Mouse (Mus musculus): ENCODE results near the gene Gm11758. TPM values are rescaled to one million over a fixed set of nuclear protein-coding genes. Genes with fewer than 3 reads are reported as not detected.
"Not testable (repeated sequence)": the region's sequence is repeated elsewhere in the genome, so short reads cannot be mapped to it uniquely, and the experiment has no call there.

Gene Gm11758
- polyA plus RNA-seq (2014; fragmentation: Nextera tagmentation; extraction: Ambion mirVana): not detected in 2 replicates

DNA sequence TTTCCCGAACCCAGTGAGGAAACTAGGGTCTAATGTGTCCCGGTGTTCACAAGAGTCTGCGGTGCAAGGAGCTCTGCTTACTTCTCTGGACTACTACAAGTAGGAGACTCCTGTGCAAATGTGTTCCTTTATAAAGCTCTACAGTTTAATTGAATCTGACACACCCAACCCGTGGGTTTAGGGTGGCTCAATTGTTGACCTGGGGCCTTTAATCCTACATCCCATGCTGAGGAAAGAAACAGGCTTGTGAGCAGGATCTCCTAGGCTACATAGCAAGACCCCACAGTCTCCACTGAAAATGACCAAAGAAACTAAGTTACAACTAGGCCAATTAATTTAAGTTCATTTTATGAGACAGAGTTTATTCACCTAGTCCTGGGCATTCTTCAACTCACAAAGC, at the start of gene Gm11758:
TSS of gene Gm11758 (minus strand) at position 101 of the 400 bp plus-strand sequence.
- H3K27me3 ChIP-seq (ENCODE audit: control insufficient read depth, insufficient read depth, low read length); H3K4me3 ChIP-seq (ENCODE audit: control insufficient read depth in 1 of 2, insufficient read depth in 1 of 2, low read depth in 1 of 2, low read length in 2 of 2); ATAC-seq (ENCODE audit: insufficient number of reproducible peaks, insufficient read depth, low FRiP score, low read depth); H3K9me3 ChIP-seq (ENCODE audit: control insufficient read depth, low read length); H3K9ac ChIP-seq (ENCODE audit: low read length); H3K4me1 ChIP-seq (ENCODE audit: control insufficient read depth in 2 of 2, insufficient read depth in 2 of 2, low read length in 2 of 2); H3K4me2 ChIP-seq (ENCODE audit: low read length); H3K36me3 ChIP-seq (ENCODE audit: control insufficient read depth, insufficient read depth, low read length); H3K27ac ChIP-seq (replicated peaks in 1 of 2; ENCODE audit: control insufficient read depth in 1 of 2, insufficient read depth in 1 of 2, low read depth in 2 of 2, low read length in 2 of 2): not testable (repeated sequence)
- WGBS: no CpG with 5 or more reads among the region's 4 CpGs

DNA sequence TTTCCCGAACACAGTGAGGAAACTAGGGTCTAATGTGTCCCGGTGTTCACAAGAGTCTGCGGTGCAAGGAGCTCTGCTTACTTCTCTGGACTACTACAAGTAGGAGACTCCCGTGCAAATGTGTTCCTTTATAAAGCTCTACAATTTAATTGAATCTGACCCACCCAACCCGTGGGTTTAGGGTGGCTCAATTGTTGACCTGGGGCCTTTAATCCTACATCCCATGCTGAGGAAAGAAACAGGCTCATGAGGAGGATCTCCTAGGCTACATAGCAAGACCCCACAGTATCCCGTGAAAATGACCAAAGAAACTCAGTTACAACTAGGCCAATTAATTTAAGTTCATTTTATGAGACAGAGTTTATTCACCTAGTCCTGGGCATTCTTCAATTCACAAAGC, 44.6 kb upstream of the Gm11758 start, which contains the start of gene Gm11756:
TSS of gene Gm11756 (minus strand) at position 101 of the 400 bp plus-strand sequence.
- not testable (repeated sequence) for H3K9ac ChIP-seq (ENCODE audit: low read length); H3K27me3 ChIP-seq (ENCODE audit: control insufficient read depth, insufficient read depth, low read length); H3K4me2 ChIP-seq (ENCODE audit: low read length); ATAC-seq (ENCODE audit: insufficient number of reproducible peaks, insufficient read depth, low FRiP score, low read depth); H3K4me1 ChIP-seq (ENCODE audit: control insufficient read depth in 2 of 2, insufficient read depth in 2 of 2, low read length in 2 of 2); H3K36me3 ChIP-seq (ENCODE audit: control insufficient read depth, insufficient read depth, low read length); H3K4me3 ChIP-seq (ENCODE audit: control insufficient read depth in 1 of 2, insufficient read depth in 1 of 2, low read depth in 1 of 2, low read length in 2 of 2); H3K9me3 ChIP-seq (ENCODE audit: control insufficient read depth, low read length); H3K27ac ChIP-seq (replicated peaks in 1 of 2; ENCODE audit: control insufficient read depth in 1 of 2, insufficient read depth in 1 of 2, low read depth in 2 of 2, low read length in 2 of 2)
- WGBS: 73% methylated on average over 6 of the region's 6 CpGs

- H3K4me3 ChIP-seq (ENCODE audit: control insufficient read depth in 1 of 2, insufficient read depth in 1 of 2, low read depth in 1 of 2, low read length in 2 of 2); ATAC-seq (ENCODE audit: insufficient number of reproducible peaks, insufficient read depth, low FRiP score, low read depth); H3K36me3 ChIP-seq (ENCODE audit: control insufficient read depth, insufficient read depth, low read length); H3K4me1 ChIP-seq (ENCODE audit: control insufficient read depth in 2 of 2, insufficient read depth in 2 of 2, low read length in 2 of 2); H3K27me3 ChIP-seq (ENCODE audit: control insufficient read depth, insufficient read depth, low read length); H3K4me2 ChIP-seq (ENCODE audit: low read length); H3K9ac ChIP-seq (ENCODE audit: low read length); H3K27ac ChIP-seq (replicated peaks in 1 of 2; ENCODE audit: control insufficient read depth in 1 of 2, insufficient read depth in 1 of 2, low read depth in 2 of 2, low read length in 2 of 2); H3K9me3 ChIP-seq (ENCODE audit: control insufficient read depth, low read length): not testable (repeated sequence)
- no CpG with 5 or more reads among the region's 4 CpGs for WGBS
Observed at GRCm38 (mm10) chr4:73905853-73906252, 29.8 kb upstream of the Gm11758 start, which contains the start of gene Gm13871. Gene Gm13871 (minus strand): TSS chr4:73905953.

- not testable (repeated sequence) for H3K4me1 ChIP-seq (ENCODE audit: control insufficient read depth in 2 of 2, insufficient read depth in 2 of 2, low read length in 2 of 2); H3K9me3 ChIP-seq (ENCODE audit: control insufficient read depth, low read length); ATAC-seq (ENCODE audit: insufficient number of reproducible peaks, insufficient read depth, low FRiP score, low read depth); H3K4me3 ChIP-seq (ENCODE audit: control insufficient read depth in 1 of 2, insufficient read depth in 1 of 2, low read depth in 1 of 2, low read length in 2 of 2); H3K4me2 ChIP-seq (ENCODE audit: low read length); H3K9ac ChIP-seq (ENCODE audit: low read length); H3K27me3 ChIP-seq (ENCODE audit: control insufficient read depth, insufficient read depth, low read length); H3K27ac ChIP-seq (replicated peaks in 1 of 2; ENCODE audit: control insufficient read depth in 1 of 2, insufficient read depth in 1 of 2, low read depth in 2 of 2, low read length in 2 of 2); H3K36me3 ChIP-seq (ENCODE audit: control insufficient read depth, insufficient read depth, low read length)
- WGBS: no CpG with 5 or more reads among the region's 4 CpGs
Observed at GRCm38 (mm10) chr4:73891012-73891411, 14.9 kb upstream of the Gm11758 start, which contains the start of gene Gm11757. Gene Gm11757 (minus strand): TSS chr4:73891112.

GRCm38 (mm10) chr4:73826587-73826986, 49.5 kb downstream of the Gm11758 start:
- 76% methylated on average over 3 of the region's 3 CpGs for WGBS

More at GRCm38 (mm10) chr4:73826587-73826986, 49.5 kb downstream of the Gm11758 start:
- Histone ChIP-seq H3K36me3 (ENCODE audit: control insufficient read depth, insufficient read depth, low read length) (no peaks in the 10 kb centered on the region), H3K27ac (replicated peaks in 1 of 2; ENCODE audit: control insufficient read depth in 1 of 2, insufficient read depth in 1 of 2, low read depth in 2 of 2, low read length in 2 of 2) (no peak overlapping the region), H3K9ac (ENCODE audit: low read length) (no peak overlapping the region), H3K9me3 (ENCODE audit: control insufficient read depth, low read length) (no peaks in the 10 kb centered on the region), H3K4me2 (ENCODE audit: low read length) (no peak overlapping the region), H3K27me3 (ENCODE audit: control insufficient read depth, insufficient read depth, low read length) (no peaks in the 10 kb centered on the region), H3K4me1 (ENCODE audit: control insufficient read depth in 2 of 2, insufficient read depth in 2 of 2, low read length in 2 of 2) (no peaks in the 10 kb centered on the region), H3K4me3 (ENCODE audit: control insufficient read depth in 1 of 2, insufficient read depth in 1 of 2, low read depth in 1 of 2, low read length in 2 of 2) (no peak overlapping the region)
- no peak for ATAC-seq (ENCODE audit: insufficient number of reproducible peaks, insufficient read depth, low FRiP score, low read depth)

Other genes starting within 250 kb of the Gm11758 start
- not detected in 2 replicates for gene Gm11236, start 238.1 kb downstream of the Gm11758 start, polyA plus RNA-seq (2014; fragmentation: Nextera tagmentation; extraction: Ambion mirVana)
- gene Gm11239, start 207.9 kb downstream of the Gm11758 start, polyA plus RNA-seq (2014; fragmentation: Nextera tagmentation; extraction: Ambion mirVana): not detected in 2 replicates
- not detected in 2 replicates for gene Gm428, start 192.8 kb downstream of the Gm11758 start, polyA plus RNA-seq (2014; fragmentation: Nextera tagmentation; extraction: Ambion mirVana)
- gene Rasef, start 85.3 kb downstream of the Gm11758 start, polyA plus RNA-seq (2014; fragmentation: Nextera tagmentation; extraction: Ambion mirVana): 0.42 and 0.61 TPM in 2 replicates
- gene Gm11757, start 14.8 kb upstream of the Gm11758 start, polyA plus RNA-seq (2014; fragmentation: Nextera tagmentation; extraction: Ambion mirVana): not detected in 2 replicates
- gene Gm13871, start 29.7 kb upstream of the Gm11758 start, polyA plus RNA-seq (2014; fragmentation: Nextera tagmentation; extraction: Ambion mirVana): not detected in 2 replicates
- not detected in 2 replicates for gene Gm11756, start 44.5 kb upstream of the Gm11758 start, polyA plus RNA-seq (2014; fragmentation: Nextera tagmentation; extraction: Ambion mirVana)
- 0.74 and 0.92 TPM in 2 replicates for gene 2310002L09Rik, start 74.6 kb upstream of the Gm11758 start, polyA plus RNA-seq (2014; fragmentation: Nextera tagmentation; extraction: Ambion mirVana)
- 0.09 and 0.30 TPM in 2 replicates for gene Frmd3, start 137.2 kb upstream of the Gm11758 start, polyA plus RNA-seq (2014; fragmentation: Nextera tagmentation; extraction: Ambion mirVana)